Mouse (Mus musculus) midbrain, embryonic 16.5 days (tissue): ENCODE results near the gene Mapk1ip1. TPM values are rescaled to one million over a fixed set of nuclear protein-coding genes. Genes with fewer than 3 reads are reported as not detected.

ENCODE experiments used
- ATAC-seq: fragments of 200-750 bp; cut with Nextera tagmentation; 2 replicates; pipeline ENCODE4 v1.8.0; 2017; ENCODE audit warnings: moderate TSS enrichment
- H3K27ac ChIP-seq: fragments of 300-500 bp; sonication (generic); 2 replicates; pipeline ENCODE4 v1.5.1; 2014; ENCODE audit warnings: mild to moderate bottlenecking, low read length, mixed read lengths
- H3K27me3 ChIP-seq: fragments of 300-500 bp; sonication (generic); 2 replicates; pipeline ENCODE4 v1.6.1; 2014; ENCODE audit warnings: low read depth, low read length, mixed read lengths; ENCODE audit not compliant: control insufficient read depth, insufficient read depth
- H3K36me3 ChIP-seq: fragments of 300-500 bp; sonication (generic); 2 replicates; pipeline ENCODE4 v1.6.1; 2014; ENCODE audit warnings: mild to moderate bottlenecking, low read length, moderate library complexity, mixed read lengths; ENCODE audit not compliant: control insufficient read depth, insufficient read depth
- H3K4me1 ChIP-seq: fragments of 300-500 bp; sonication (generic); 2 replicates; pipeline ENCODE4 v1.6.1; 2014; ENCODE audit warnings: mild to moderate bottlenecking, low read length, mixed read lengths; ENCODE audit not compliant: control insufficient read depth, insufficient read depth
- H3K4me2 ChIP-seq: fragments of 300-500 bp; sonication (generic); 2 replicates; pipeline ENCODE4 v1.6.1; 2014; ENCODE audit warnings: mild to moderate bottlenecking, low read length, mixed read lengths
- H3K4me3 ChIP-seq: fragments of 300-500 bp; sonication (generic); 2 replicates; pipeline ENCODE4 v1.5.1; 2014; ENCODE audit warnings: low read depth, mild to moderate bottlenecking, low read length, moderate library complexity, mixed read lengths
- H3K9ac ChIP-seq: fragments of 300-500 bp; sonication (generic); 2 replicates; pipeline ENCODE4 v1.6.1; 2014; ENCODE audit warnings: low read depth, low read length, mixed read lengths
- H3K9me3 ChIP-seq: fragments of 300-500 bp; sonication (generic); replicated peaks from 2 replicates; pipeline ENCODE4 v1.6.1; 2014; ENCODE audit warnings: mild to moderate bottlenecking, low read length, mixed read lengths; ENCODE audit not compliant: control insufficient read depth, poor library complexity, severe bottlenecking
- WGBS: fragments of 180-500 bp; shearing (Covaris S2); extraction: QIAGEN DNeasy Blood & Tissue Kit; methylation state at CpG from one replicate; pipeline ENCODE4 v1.1.7; 2014; 5-methylcytosine and 5-hydroxymethylcytosine counted together
- polyA plus RNA-seq: library from polyadenylated mRNA; unstranded; fragments of >200 nt; fragmentation: Nextera tagmentation; extraction: Ambion mirVana; gene quantifications from 2 replicates; pipeline ENCODE4 v1.2.1, GENCODE M21; 2015

The Mapk1ip1 gene
- polyA plus RNA-seq, 1 experiment from 2014 or later, result 32.7 TPM

- ATAC-seq, result no peak
- H3K27ac ChIP-seq, result peak overlapping the region; percentile 90
- H3K27me3 ChIP-seq, result no peaks in the 10 kb centered on the region
- H3K9ac ChIP-seq, result peak overlapping the region; percentile 97; the same call in 1 of the 2 replicates
- WGBS, result 46% methylated on average over 8 of the region's 8 CpGs
- no peaks in the 10 kb centered on the region for H3K36me3 ChIP-seq
- H3K4me1 ChIP-seq, result peaks cover 50% of the 10 kb centered on the region
- no peaks in the 10 kb centered on the region for H3K9me3 ChIP-seq
- H3K4me2 ChIP-seq, result peak overlapping the region; percentile 47
- H3K4me3 ChIP-seq, result peak overlapping the region; percentile 93
Observed at GRCm38 (mm10) chr7:138845111-138845510, 962 bp downstream of the Mapk1ip1 start.

- H3K4me1 ChIP-seq, result peaks cover 35% of the 10 kb centered on the region
Observed at GRCm38 (mm10) chr7:138843421-138843820, 2.7 kb downstream of the Mapk1ip1 start.

GRCm38 (mm10) chr7:138841436-138842151, 4.5 kb downstream of the Mapk1ip1 start:
- no peak for ATAC-seq
- no peaks in the 10 kb centered on the region for H3K27me3 ChIP-seq
- no peak overlapping the region for H3K4me2 ChIP-seq
- no peaks in the 10 kb centered on the region for H3K36me3 ChIP-seq
- peaks cover 24% of the 10 kb centered on the region for H3K4me1 ChIP-seq
- no peak overlapping the region for H3K9ac ChIP-seq
- H3K27ac ChIP-seq, result no peak overlapping the region
- H3K4me3 ChIP-seq, result no peak overlapping the region
- no peaks in the 10 kb centered on the region for H3K9me3 ChIP-seq
- 70% methylated on average over 3 of the region's 3 CpGs for WGBS

More at GRCm38 (mm10) chr7:138843421-138843820, 2.7 kb downstream of the Mapk1ip1 start:
- Histone ChIP-seq H3K9ac (no peak overlapping the region), H3K4me2 (peak overlapping the region; percentile 47), H3K36me3 (no peaks in the 10 kb centered on the region), H3K27ac (no peak overlapping the region), H3K27me3 (no peaks in the 10 kb centered on the region), H3K4me3 (no peak overlapping the region), H3K9me3 (no peaks in the 10 kb centered on the region)
- no peak for ATAC-seq
- WGBS, result 87% methylated on average over 4 of the region's 4 CpGs

- Histone ChIP-seq H3K4me1 (peaks cover 24% of the 10 kb centered on the region), H3K9ac (no peak overlapping the region), H3K36me3 (no peaks in the 10 kb centered on the region), H3K4me2 (no peak overlapping the region), H3K27me3 (no peaks in the 10 kb centered on the region), H3K4me3 (no peak overlapping the region), H3K9me3 (no peaks in the 10 kb centered on the region), H3K27ac (no peak overlapping the region)
- WGBS, result 42% methylated on average over 4 of the region's 4 CpGs
- no peak for ATAC-seq
Observed at GRCm38 (mm10) chr7:138840594-138841021, 5.5 kb downstream of the Mapk1ip1 start.

GRCm38 (mm10) chr7:138835028-138835427, 11.0 kb downstream of the Mapk1ip1 start:
- Histone ChIP-seq H3K27me3 (no peaks in the 10 kb centered on the region), H3K27ac (no peak overlapping the region), H3K9ac (no peak overlapping the region), H3K36me3 (no peaks in the 10 kb centered on the region), H3K4me1 (0 out of 2 replicates have a peak, but pooled peaks cover 2% of the 10 kb centered on the region), H3K4me2 (no peak overlapping the region), H3K4me3 (no peak overlapping the region), H3K9me3 (no peaks in the 10 kb centered on the region)
- WGBS, result 93% methylated on average over 3 of the region's 3 CpGs
- ATAC-seq, result no peak

- WGBS, result 17% methylated on average over 11 of the region's 11 CpGs
Observed at GRCm38 (mm10) chr7:138827812-138828211, 18.3 kb downstream of the Mapk1ip1 start.

GRCm38 (mm10) chr7:138824995-138825756, 20.9 kb downstream of the Mapk1ip1 start:
- no peak overlapping the region for H3K4me2 ChIP-seq
- H3K9me3 ChIP-seq, result no peaks in the 10 kb centered on the region
- no peak for ATAC-seq
- WGBS, result 83% methylated on average over 19 of the region's 19 CpGs
- H3K36me3 ChIP-seq, result no peaks in the 10 kb centered on the region
- H3K27me3 ChIP-seq, result no peaks in the 10 kb centered on the region; the same call in 1 of the 2 replicates
- no peak overlapping the region for H3K9ac ChIP-seq
- H3K27ac ChIP-seq, result no peak overlapping the region
- H3K4me3 ChIP-seq, result no peak overlapping the region
- no peaks in the 10 kb centered on the region for H3K4me1 ChIP-seq

More at GRCm38 (mm10) chr7:138827812-138828211, 18.3 kb downstream of the Mapk1ip1 start:
- Histone ChIP-seq H3K27ac (no peak overlapping the region), H3K4me3 (no peak overlapping the region), H3K9me3 (no peaks in the 10 kb centered on the region), H3K36me3 (no peaks in the 10 kb centered on the region), H3K27me3 (no peaks in the 10 kb centered on the region; the same call in 1 of the 2 replicates), H3K4me1 (no peaks in the 10 kb centered on the region), H3K9ac (no peak overlapping the region), H3K4me2 (no peak overlapping the region)
- ATAC-seq, result no peak

- H3K9me3 ChIP-seq, result no peaks in the 10 kb centered on the region
- H3K27me3 ChIP-seq, result no peaks in the 10 kb centered on the region; the same call in 1 of the 2 replicates
- H3K27ac ChIP-seq, result no peak overlapping the region
- H3K4me2 ChIP-seq, result no peak overlapping the region
- no peak for ATAC-seq
- 70% methylated on average over 6 of the region's 6 CpGs for WGBS
- H3K4me1 ChIP-seq, result no peaks in the 10 kb centered on the region
- H3K36me3 ChIP-seq, result no peaks in the 10 kb centered on the region
- H3K9ac ChIP-seq, result no peak overlapping the region
- H3K4me3 ChIP-seq, result no peak overlapping the region
Observed at GRCm38 (mm10) chr7:138824423-138824822, 21.6 kb downstream of the Mapk1ip1 start.

GRCm38 (mm10) chr7:138818314-138818713, 27.8 kb downstream of the Mapk1ip1 start:
- ATAC-seq, result no peak
- WGBS, result 56% methylated on average over 4 of the region's 4 CpGs

More at GRCm38 (mm10) chr7:138818314-138818713, 27.8 kb downstream of the Mapk1ip1 start:
- Histone ChIP-seq H3K4me1 (peaks cover 2% of the 10 kb centered on the region; the same call in 1 of the 2 replicates), H3K9ac (no peak overlapping the region), H3K27me3 (no peaks in the 10 kb centered on the region), H3K4me2 (no peak overlapping the region), H3K27ac (no peak overlapping the region), H3K4me3 (no peak overlapping the region), H3K36me3 (no peaks in the 10 kb centered on the region), H3K9me3 (no peaks in the 10 kb centered on the region)
